Mouse (Mus musculus) heart, postnatal 0 days (tissue): ENCODE results near the gene Sec14l4.

Experiments used
- CTCF ChIP-seq: IDR thresholded peaks from 2 replicates; pipeline ENCODE4 v1.5.1; 2016; ENCODE audit warnings: antibody characterized with exemption, control low read depth, low read depth
- EP300 ChIP-seq: IDR thresholded peaks from 2 replicates; pipeline ENCODE4 v1.6.1; 2016; ENCODE audit warnings: antibody characterized with exemption, low read depth

- TF ChIP-seq CTCF (no peak), EP300 (no peak)
Observed at GRCm38 (mm10) chr11:3997978-3998720, 33.1 kb upstream of the Sec14l4 start.
